Mouse (Mus musculus) MEL (cell line): ENCODE measurements around the gene Zfp512. TPM values are rescaled to one million over a fixed set of nuclear protein-coding genes. Genes with fewer than 3 reads are reported as not detected.

ENCODE experiments used
- DNase-seq: peaks from one replicate; pipeline ENCODE4 v3.0.0; 2011; ENCODE audit warnings: low read depth, low spot score
- H3K27ac ChIP-seq: 2 replicates; pipeline ENCODE4 v1.5.1; 2012; ENCODE audit warnings: low read depth, mild to moderate bottlenecking, control low read depth, low read length, moderate library complexity; ENCODE audit not compliant: control insufficient read depth
- H3K27me3 ChIP-seq, 2 experiments: fragments of 150-350 bp in 1 of 2; sonication (generic) in 1 of 2; 2 replicates each; pipeline ENCODE4 v1.6.1; 2012; ENCODE audit warnings: low read length in 2 of 2, mild to moderate bottlenecking in 2 of 2, improper control_type of control experiment in 1 of 2, moderate library complexity in 1 of 2; ENCODE audit not compliant: insufficient read depth in 2 of 2, control insufficient read depth in 1 of 2
- H3K36me3 ChIP-seq, 2 experiments: 2 replicates each; pipeline ENCODE4 v1.6.1; 2012 to 2014; ENCODE audit warnings: low read length in 2 of 2, improper control_type of control experiment in 1 of 2, inconsistent platforms in 1 of 2, mild to moderate bottlenecking in 1 of 2; ENCODE audit not compliant: insufficient read depth in 2 of 2, control insufficient read depth in 1 of 2
- H3K4me1 ChIP-seq, 2 experiments: fragments of 150-350 bp in 1 of 2; sonication (generic) in 1 of 2; 2 replicates each; pipeline ENCODE4 v1.6.1; 2012; ENCODE audit warnings: low read length in 2 of 2, improper control_type of control experiment in 1 of 2, mild to moderate bottlenecking in 1 of 2; ENCODE audit not compliant: insufficient read depth in 2 of 2, control insufficient read depth in 1 of 2
- H3K4me3 ChIP-seq, 2 experiments: fragments of 150-350 bp in 1 of 2; sonication (generic) in 1 of 2; 2 replicates each; pipeline ENCODE4 v1.5.1; 2012; ENCODE audit warnings: low read depth in 2 of 2, low read length in 2 of 2, mild to moderate bottlenecking in 2 of 2, moderate library complexity in 2 of 2, control low read depth in 1 of 2, improper control_type of control experiment in 1 of 2; ENCODE audit not compliant: control insufficient read depth in 1 of 2, insufficient read depth in 1 of 2
- H3K79me2 ChIP-seq: 2 replicates; pipeline ENCODE4 v1.6.1; 2012; ENCODE audit warnings: mild to moderate bottlenecking, low read length, moderate library complexity; ENCODE audit not compliant: control insufficient read depth, poor library complexity, insufficient read depth
- H3K9ac ChIP-seq: 2 replicates; pipeline ENCODE4 v1.6.1; 2012; ENCODE audit warnings: low read depth, mild to moderate bottlenecking, control low read depth, low read length, moderate library complexity; ENCODE audit not compliant: control insufficient read depth, poor library complexity, severe bottlenecking
- H3K9me3 ChIP-seq: fragments of 150-350 bp; sonication (generic); replicated peaks from 2 replicates; pipeline ENCODE4 v1.6.1; 2012; ENCODE audit warnings: mild to moderate bottlenecking, low read length, improper control_type of control experiment, moderate library complexity; ENCODE audit not compliant: insufficient read depth
- BHLHE40 ChIP-seq: IDR thresholded peaks from 2 replicates; pipeline ENCODE4 v1.6.1; 2012; ENCODE audit warnings: low read depth, mild to moderate bottlenecking, inconsistent platforms, low read length, improper control_type of control experiment, borderline replicate concordance
- CHD1 ChIP-seq: IDR thresholded peaks from 2 replicates; pipeline ENCODE4 v1.6.1; 2012; ENCODE audit warnings: low read depth, mild to moderate bottlenecking, inconsistent platforms, low read length, improper control_type of control experiment
- CTCF ChIP-seq, 3 experiments: IDR thresholded peaks in 2 of 3; conservative IDR thresholded peaks in 1 of 3; 2 replicates each; pipeline ENCODE4 v1.5.1; 2011 to 2012; ENCODE audit warnings: low read length in 3 of 3, low read depth in 2 of 3, mild to moderate bottlenecking in 2 of 3, improper control_type of control experiment in 1 of 3, inconsistent platforms in 1 of 3, mixed read lengths in 1 of 3, moderate library complexity in 1 of 3; ENCODE audit not compliant: control insufficient read depth in 1 of 3, insufficient read depth in 1 of 3, poor library complexity in 1 of 3, severe bottlenecking in 1 of 3
- E2F4 ChIP-seq: IDR thresholded peaks from 2 replicates; pipeline ENCODE4 v1.6.1; 2011; ENCODE audit warnings: low read depth, low read length, improper control_type of control experiment, borderline replicate concordance
- ELF1 ChIP-seq: IDR thresholded peaks from 2 replicates; pipeline ENCODE4 v1.6.1; 2014; ENCODE audit warnings: low read depth, mild to moderate bottlenecking, inconsistent platforms, low read length, improper control_type of control experiment, moderate library complexity
- EP300 ChIP-seq, 2 experiments: IDR thresholded peaks; 2 replicates each; pipeline ENCODE4 v1.6.1; 2011; ENCODE audit warnings: improper control_type of control experiment in 2 of 2, low read length in 2 of 2, low read depth in 1 of 2, mild to moderate bottlenecking in 1 of 2
- ETS1 ChIP-seq: IDR thresholded peaks from 2 replicates; pipeline ENCODE4 v1.6.1; 2012; ENCODE audit warnings: low read depth, mild to moderate bottlenecking, inconsistent platforms, low read length, improper control_type of control experiment, moderate library complexity
- GATA1 ChIP-seq: IDR thresholded peaks from 2 replicates; pipeline ENCODE4 v1.6.1; 2011; ENCODE audit warnings: low read depth, low read length, improper control_type of control experiment
- HCFC1 ChIP-seq: IDR thresholded peaks from 2 replicates; pipeline ENCODE4 v1.6.1; 2012; ENCODE audit warnings: low read depth, mild to moderate bottlenecking, inconsistent platforms, low read length, improper control_type of control experiment, moderate library complexity
- MAFK ChIP-seq: IDR thresholded peaks from 2 replicates; pipeline ENCODE4 v1.6.1; 2011; ENCODE audit warnings: low read depth, mild to moderate bottlenecking, low read length, improper control_type of control experiment, borderline replicate concordance
- MAX ChIP-seq: IDR thresholded peaks from 2 replicates; pipeline ENCODE4 v1.6.1; 2011; ENCODE audit warnings: low read length, improper control_type of control experiment
- MEF2A ChIP-seq: IDR thresholded peaks from 2 replicates; pipeline ENCODE4 v1.6.1; 2014; ENCODE audit warnings: low read depth, mild to moderate bottlenecking, inconsistent platforms, low read length, improper control_type of control experiment; ENCODE audit not compliant: poor library complexity, insufficient replicate concordance, severe bottlenecking; ENCODE audit errors: extremely low read depth
- MXI1 ChIP-seq: IDR thresholded peaks from 2 replicates; pipeline ENCODE4 v1.6.1; 2011; ENCODE audit warnings: mild to moderate bottlenecking, low read depth, low read length, improper control_type of control experiment
- MYB ChIP-seq: IDR thresholded peaks from 2 replicates; pipeline ENCODE4 v1.6.1; 2011; ENCODE audit warnings: mild to moderate bottlenecking, low read depth, low read length, improper control_type of control experiment
- MYC ChIP-seq: IDR thresholded peaks from 2 replicates; pipeline ENCODE4 v1.6.1; 2011; ENCODE audit warnings: low read depth, mild to moderate bottlenecking, low read length, improper control_type of control experiment, moderate library complexity
- NRF1 ChIP-seq: IDR thresholded peaks from 2 replicates; pipeline ENCODE4 v1.6.1; 2014; ENCODE audit warnings: low read depth, mild to moderate bottlenecking, inconsistent platforms, low read length, improper control_type of control experiment, moderate library complexity; ENCODE audit not compliant: poor library complexity, insufficient read depth, severe bottlenecking
- POLR2AphosphoS5 ChIP-seq: IDR thresholded peaks from 2 replicates; pipeline ENCODE4 v1.6.1; 2012; ENCODE audit warnings: low read depth, borderline replicate concordance, mild to moderate bottlenecking, inconsistent platforms, low read length, moderate library complexity, mixed read lengths
- RCOR1 ChIP-seq: IDR thresholded peaks from 2 replicates; pipeline ENCODE4 v1.6.1; 2012; ENCODE audit warnings: low read depth, mild to moderate bottlenecking, inconsistent platforms, low read length, improper control_type of control experiment
- SIN3A ChIP-seq: IDR thresholded peaks from 2 replicates; pipeline ENCODE4 v1.6.1; 2012; ENCODE audit warnings: low read length, improper control_type of control experiment, inconsistent platforms
- TAL1 ChIP-seq: IDR thresholded peaks from 2 replicates; pipeline ENCODE4 v1.6.1; 2012; ENCODE audit warnings: mild to moderate bottlenecking, inconsistent platforms, low read length, moderate library complexity, mixed read lengths
- TCF12 ChIP-seq: IDR thresholded peaks from 2 replicates; pipeline ENCODE4 v1.6.1; 2014; ENCODE audit warnings: low read depth, mild to moderate bottlenecking, inconsistent platforms, low read length, improper control_type of control experiment, moderate library complexity
- USF2 ChIP-seq, 2 experiments: IDR thresholded peaks; 2 replicates each; pipeline ENCODE4 v1.6.1; 2011 to 2012; ENCODE audit warnings: improper control_type of control experiment in 2 of 2, low read length in 2 of 2, borderline replicate concordance in 1 of 2, inconsistent platforms in 1 of 2, low read depth in 1 of 2, mild to moderate bottlenecking in 1 of 2; ENCODE audit not compliant: insufficient read depth in 1 of 2
- ZC3H11A ChIP-seq: IDR thresholded peaks from 2 replicates; pipeline ENCODE4 v1.6.1; 2012; ENCODE audit warnings: low read depth, mild to moderate bottlenecking, inconsistent platforms, low read length, improper control_type of control experiment
- polyA plus RNA-seq, 2 experiments: library from polyadenylated mRNA; stranded (reverse) in 1 of 2; unstranded in 1 of 2; fragments of >175 nt in 1 of 2; fragments of >200 nt in 1 of 2; gene quantifications; 2 replicates each; pipeline versions ENCODE4 v1.2.1 to v1.2.4; 2012; ENCODE audit warnings: low replicate concordance in 2 of 2, low read depth in 1 of 2; ENCODE audit not compliant: insufficient read length in 2 of 2, insufficient read depth in 1 of 2, missing spikeins in 1 of 2
- total RNA-seq: library from RNA; depleted of rRNA; stranded (reverse); fragments of 300-350 nt; gene quantifications from 2 replicates; pipeline ENCODE4 v1.2.3, GENCODE M21; 2012

Gene Zfp512
- total and polyA plus RNA-seq, 3 experiments = 36.6 to 47.0 TPM; not detected in 1

GRCm38 (mm10) chr5:31467798-31468197 is 15.6 kb downstream of the Zfp512 start:
- Histone ChIP-seq H3K9me3 (no peaks in the 10 kb centered on the region), H3K27me3 (no peaks in the 10 kb centered on the region), H3K36me3 (peaks cover 0 to 9% of the 10 kb centered on the region in 2 experiments; a peak in 2 of 4 replicates), H3K27ac (no peak overlapping the region), H3K4me3 (no peak overlapping the region), H3K79me2 (no peaks in the 10 kb centered on the region), H3K4me1 (no peaks in the 10 kb centered on the region), H3K9ac (no peak overlapping the region)
- peak; percentile 41 for DNase-seq
- TF ChIP-seq MEF2A (no peak), HCFC1 (no peak), POLR2AphosphoS5 (no peak), CTCF (IDR thresholded peaks at IDR 0.05 in 2 of 3, conservative IDR thresholded peaks at IDR 0.05 in 1 of 3; ENCODE audit: control insufficient read depth in 1 of 3, insufficient read depth in 1 of 3, low read depth in 2 of 3, low read length in 3 of 3, poor library complexity in 1 of 3, severe bottlenecking in 1 of 3) (no peak), MYC (no peak), MAX (no peak), MAFK (no peak), TAL1 (no peak), E2F4 (no peak), USF2 (IDR thresholded peaks at IDR 0.05; ENCODE audit: borderline replicate concordance in 1 of 2, insufficient read depth in 1 of 2, low read depth in 1 of 2, low read length in 2 of 2) (no peak), ELF1 (no peak), SIN3A (no peak), NRF1 (no peak), CHD1 (no peak), TCF12 (no peak), MXI1 (no peak), EP300 (IDR thresholded peaks at IDR 0.05; ENCODE audit: low read depth in 1 of 2, low read length in 2 of 2) (no peak)

DNA sequence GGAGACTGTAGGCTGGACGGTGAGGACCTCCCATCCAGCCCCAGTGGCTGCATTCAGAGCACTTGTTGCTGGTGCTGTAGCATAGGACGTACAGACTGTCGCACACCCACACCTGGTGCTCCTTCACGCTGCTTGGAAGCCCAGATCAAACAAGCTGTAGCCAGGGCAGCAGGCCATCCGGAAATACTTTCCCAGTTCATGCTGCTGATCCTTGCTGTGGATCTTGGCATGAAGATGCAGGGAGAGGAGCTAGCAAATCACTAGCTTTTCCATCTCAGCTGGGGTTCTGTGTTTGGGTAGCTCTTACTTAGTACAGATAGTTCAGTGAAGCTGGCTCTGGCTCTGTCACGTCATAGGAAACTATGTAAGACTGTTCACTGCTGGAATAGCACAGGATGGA is 17.5 kb downstream of the Zfp512 start:
- Histone ChIP-seq H3K79me2 (no peaks in the 10 kb centered on the region), H3K9ac (no peak overlapping the region), H3K4me1 (no peaks in the 10 kb centered on the region), H3K27ac (no peak overlapping the region), H3K9me3 (no peaks in the 10 kb centered on the region), H3K4me3 (no peak overlapping the region), H3K27me3 (no peaks in the 10 kb centered on the region), H3K36me3 (peaks cover 0 to 11% of the 10 kb centered on the region in 2 experiments; a peak in 2 of 4 replicates)
- no peak for DNase-seq
- TF ChIP-seq ZC3H11A (no peak), CHD1 (no peak), POLR2AphosphoS5 (no peak), TCF12 (no peak), BHLHE40 (no peak), RCOR1 (no peak), ETS1 (no peak), GATA1 (no peak), MYB (no peak)
